In genomic region chr13:112749881-112750280, GRCm38 (mm10) we compare ENCODE assay signal across 20 mouse cellular contexts. TPM values are rescaled to one million over a fixed set of nuclear protein-coding genes. Genes with fewer than 3 reads are reported as not detected.
A peak's percentile ranks its signal among the peaks of the same experiment; 100 is the strongest.
DNase-seq lines count a peak whose midpoint lies in the region; ATAC-seq and TF ChIP-seq lines count a peak whose summit lies in the region.
"Had no signal": no experiment of that assay in that cellular context is flagged by ENCODE, and none has a peak within 500 bp of the region (broad histone marks: within the 10 kb centered on the region; RNA-seq: fewer than 3 reads in every experiment).

No protein-coding gene starts in this region.

- WGBS in liver, embryonic 13.5 days (ENCODE audit: insufficient replicate concordance), result 76% methylated on average over 2 of the region's 2 CpGs
- 86% methylated on average over 2 of the region's 2 CpGs for WGBS in liver, postnatal 0 days (ENCODE audit: insufficient replicate concordance)

- H3K27ac ChIP-seq in gastrocnemius, adult 2 months, result peak overlapping the region; percentile 86
- H3K27ac ChIP-seq in brown adipose tissue, adult 24 weeks (replicated peaks; ENCODE audit: low read depth, low read length), result peak overlapping the region; percentile 33; the same call in 1 of the 2 replicates
- H3K27ac ChIP-seq in liver, embryonic 13.5 days, result peak overlapping the region; percentile 99
- peak overlapping the region; percentile 52; the same call in 1 of the 2 replicates for H3K27ac ChIP-seq in liver, postnatal 0 days (ENCODE audit: low read depth)
- H3K27ac ChIP-seq: forebrain, embryonic 12.5 days; hindbrain, embryonic 10.5 days; hindbrain, embryonic 14.5 days had no signal

- TF ChIP-seq CTCF in gastrocnemius, adult 2 months (IDR thresholded peaks at IDR 0.05), result no peak
- no peak for TF ChIP-seq CTCF in liver, postnatal 0 days (IDR thresholded peaks at IDR 0.05; ENCODE audit: low read depth)

- TF ChIP-seq EP300 in liver, postnatal 0 days (IDR thresholded peaks at IDR 0.05; ENCODE audit: low read depth), result no peak

- peak overlapping the region; percentile 64; the same call in 1 of the 2 replicates for H3K4me2 ChIP-seq in liver, embryonic 13.5 days
- no peak overlapping the region for H3K4me2 ChIP-seq in liver, postnatal 0 days (ENCODE audit: low read depth, low read length)
- H3K4me2 ChIP-seq: embryonic facial prominence, embryonic 15.5 days; forebrain, embryonic 12.5 days; hindbrain, embryonic 14.5 days had no signal

- no peaks in the 10 kb centered on the region for H3K27me3 ChIP-seq in liver, embryonic 13.5 days
- H3K27me3 ChIP-seq in liver, postnatal 0 days (ENCODE audit: insufficient read depth, low read length), result no peaks in the 10 kb centered on the region
- H3K27me3 ChIP-seq: embryonic facial prominence, embryonic 15.5 days; forebrain, embryonic 12.5 days had no signal

- intact Hi-C loops in gastrocnemius, adult 2 months (cut with DNase I), result loop anchor here (2.0 kb wide), 1 partner anchor 51 kb away; the partner anchor contains the start of gene Plpp1
- intact Hi-C loops in gastrocnemius, postnatal 14 days (cut with DNase I; ENCODE audit: low total_unique reads), result no loop called here

- H3K9ac ChIP-seq in liver, embryonic 13.5 days, result peak overlapping the region; percentile 75
- H3K9ac ChIP-seq in liver, postnatal 0 days (replicated peaks), result no peak overlapping the region
- H3K9ac ChIP-seq: embryonic facial prominence, embryonic 15.5 days; forebrain, embryonic 12.5 days; hindbrain, embryonic 14.5 days had no signal

- no peak for DNase-seq in gastrocnemius, adult 2 months
- no peak for DNase-seq in gastrocnemius, postnatal 14 days
- DNase-seq in liver, embryonic 13.5 days, result no peak
- no peak for DNase-seq in liver, postnatal 0 days
- no peak for DNase-seq in urinary bladder, postnatal 14 days (ENCODE audit: low spot score)
- DNase-seq in lung, adult 18-20 months, result no peak
- DNase-seq: adrenal gland, postnatal 10 days; cerebellum, adult 2 months; cerebellum, postnatal 10 days; embryo, embryonic 11 days; gastrocnemius, postnatal 25 days; heart, postnatal 14 days had no signal

- peaks cover 37% of the 10 kb centered on the region for H3K4me1 ChIP-seq in brown adipose tissue, adult 24 weeks (ENCODE audit: control insufficient read depth, insufficient read depth, insufficient read length, low read length)
- H3K4me1 ChIP-seq in liver, embryonic 13.5 days (replicated peaks), result peaks cover 92% of the 10 kb centered on the region
- H3K4me1 ChIP-seq in liver, postnatal 0 days (ENCODE audit: insufficient read depth), result peaks cover 63% of the 10 kb centered on the region

- no peaks in the 10 kb centered on the region for H3K36me3 ChIP-seq in liver, embryonic 13.5 days
- no peaks in the 10 kb centered on the region for H3K36me3 ChIP-seq in liver, postnatal 0 days (replicated peaks; ENCODE audit: insufficient read depth, low read length)
- H3K36me3 ChIP-seq: embryonic facial prominence, embryonic 15.5 days; forebrain, embryonic 12.5 days; heart, embryonic 10.5 days; hindbrain, embryonic 10.5 days had no signal

- 0 out of 2 replicates have a peak, but pooled peaks have one; percentile 13 for ATAC-seq in liver, embryonic 13.5 days (ENCODE audit: low read depth)
- ATAC-seq in liver, postnatal 0 days, result no peak
- ATAC-seq: forebrain, embryonic 16.5 days had no signal

- no peak overlapping the region for H3K4me3 ChIP-seq in gastrocnemius, adult 2 months
- H3K4me3 ChIP-seq in brown adipose tissue, adult 24 weeks (ENCODE audit: insufficient read depth, low read depth, low read length), result no peak overlapping the region
- no peak overlapping the region for H3K4me3 ChIP-seq in liver, embryonic 13.5 days (replicated peaks)
- no peak overlapping the region for H3K4me3 ChIP-seq in liver, postnatal 0 days (ENCODE audit: low read depth, low read length)
- H3K4me3 ChIP-seq: embryonic facial prominence, embryonic 15.5 days; forebrain, embryonic 12.5 days; heart, embryonic 10.5 days; hindbrain, embryonic 10.5 days had no signal

- H3K9me3 ChIP-seq in liver, embryonic 13.5 days (replicated peaks), result no peaks in the 10 kb centered on the region
- H3K9me3 ChIP-seq in liver, postnatal 0 days (ENCODE audit: low read length), result no peaks in the 10 kb centered on the region
- H3K9me3 ChIP-seq: embryonic facial prominence, embryonic 15.5 days; forebrain, embryonic 12.5 days; heart, embryonic 10.5 days; hindbrain, embryonic 10.5 days had no signal

RNA-seq across cellular contexts. Expression of gene Plpp1, which starts 50.7 kb away (rescaled TPM):
- 10 to 100 TPM; 35.6 to 49.4 TPM for total RNA-seq in gastrocnemius, adult 2 months (2021)
- 10 to 100 TPM; 57.8 to 63.2 TPM for total RNA-seq in gastrocnemius, postnatal 14 days (2021)
- 10.1 and 15.5 TPM in 2 replicates for polyA plus RNA-seq in brown adipose tissue, adult 24 weeks (2012; ENCODE audit: insufficient read depth, insufficient read length, missing spikeins)
- polyA plus RNA-seq in liver, embryonic 13.5 days (2015; fragmentation: Nextera tagmentation; extraction: Ambion mirVana), result 31.8 and 32.2 TPM in 2 replicates
- polyA plus RNA-seq in liver, postnatal 0 days (2015; fragmentation: Nextera tagmentation; extraction: Ambion mirVana), result 44.6 and 55.4 TPM in 2 replicates
- total RNA-seq: granulocyte monocyte progenitor cell, adult 5-6 weeks had no signal

Comparison
In these comparisons a context has a peak if more than half of its experiments do, and no peak if none do; other contexts are left out.
1. H3K27ac ChIP-seq: peak in every context shown above with its lines; median percentile 99 in liver, embryonic 13.5 days; 86 in gastrocnemius, adult 2 months; 52 in liver, postnatal 0 days; 33 in brown adipose tissue, adult 24 weeks.